Mouse (Mus musculus): ENCODE results near the gene Ptprd. TPM values are rescaled to one million over a fixed set of nuclear protein-coding genes. Genes with fewer than 3 reads are reported as not detected.

The Ptprd gene
- polyA plus RNA-seq (2012; rRNA removed) = 12.8 and 15.5 TPM in 2 replicates

DNA sequence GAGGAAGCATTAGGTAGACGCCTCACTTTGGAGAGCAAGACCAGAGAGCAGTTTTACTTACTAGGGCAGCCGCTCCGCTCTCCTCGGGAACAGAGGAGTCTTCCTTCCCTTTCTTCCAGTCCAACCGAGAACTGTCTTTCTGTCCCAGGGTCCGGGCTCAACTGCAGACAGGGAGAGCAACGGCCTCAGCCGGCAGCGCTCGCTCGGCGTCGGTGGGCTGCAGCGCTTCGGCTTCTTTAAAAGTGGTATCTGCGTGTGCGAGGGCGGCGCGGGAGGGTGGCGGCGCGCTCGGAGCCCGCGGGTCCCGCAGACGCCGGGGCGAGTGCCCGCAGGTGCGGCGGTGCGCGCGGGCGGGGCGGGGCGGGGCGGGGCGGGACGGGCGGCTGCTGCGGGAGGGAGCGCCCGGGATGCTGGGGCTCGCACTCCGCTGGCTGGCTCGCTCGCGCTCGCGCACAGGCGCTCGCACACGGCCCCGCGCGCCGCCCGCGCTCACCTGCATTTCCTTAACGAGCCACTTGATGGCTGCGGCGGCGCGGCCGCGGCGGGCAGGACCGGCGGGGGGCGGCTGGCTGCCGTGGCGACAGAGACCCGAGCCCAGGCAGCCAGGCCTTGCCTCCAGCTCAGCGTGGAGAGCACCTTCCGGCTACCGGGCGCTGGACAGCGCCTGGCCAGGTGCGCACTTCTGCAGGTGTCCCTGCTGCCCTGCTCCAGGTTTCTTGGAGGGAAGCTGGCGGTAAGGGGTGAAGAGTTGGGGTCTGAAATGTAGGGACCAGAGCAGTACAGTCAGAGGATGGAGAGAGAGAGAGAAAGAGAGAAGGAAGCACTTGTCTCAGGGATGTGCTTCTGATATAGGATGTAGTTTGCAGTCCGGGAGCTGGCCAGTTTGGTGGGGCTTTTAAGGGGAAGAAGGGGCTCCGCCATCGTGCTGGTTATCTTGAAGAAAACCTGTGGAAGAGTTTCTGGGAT is at the start of gene Ptprd:
Gene Ptprd, minus strand, starts transcription at position 433 of the 966 bp plus-strand sequence.

Measured in ovary, adult 2 months (tissue).